Mouse (Mus musculus): Measurements from ENCODE around the gene Sf3a2. TPM values are rescaled to one million over a fixed set of nuclear protein-coding genes. Genes with fewer than 3 reads are reported as not detected.

Sf3a2 gene
- polyA plus RNA-seq, 1 experiment from 2014 or later, result 53.3 TPM

- H3K4me2 ChIP-seq, result no peak overlapping the region
- no peak overlapping the region for H3K4me3 ChIP-seq (replicated peaks)
- no peak overlapping the region for H3K27ac ChIP-seq (replicated peaks)
- no peak overlapping the region for H3K9ac ChIP-seq (replicated peaks)
- peaks cover 74% of the 10 kb centered on the region for H3K36me3 ChIP-seq
- no peaks in the 10 kb centered on the region for H3K9me3 ChIP-seq (replicated peaks)
- no peak for ATAC-seq (ENCODE audit: low FRiP score)
- 85% methylated on average over 4 of the region's 4 CpGs for WGBS
- H3K4me1 ChIP-seq, result peaks cover 20% of the 10 kb centered on the region
- H3K27me3 ChIP-seq (replicated peaks), result no peaks in the 10 kb centered on the region
Measured at GRCm38 (mm10) chr10:80793803-80794202, 4.2 kb upstream of the Sf3a2 start.

GRCm38 (mm10) chr10:80794750-80795149 lies 3.2 kb upstream of the Sf3a2 start:
- no peak for ATAC-seq (ENCODE audit: low FRiP score)
- no peak overlapping the region for H3K4me2 ChIP-seq
- H3K36me3 ChIP-seq, result peaks cover 66% of the 10 kb centered on the region
- H3K9ac ChIP-seq (replicated peaks), result no peak overlapping the region
- H3K27me3 ChIP-seq (replicated peaks), result no peaks in the 10 kb centered on the region
- H3K4me3 ChIP-seq (replicated peaks), result no peak overlapping the region
- H3K4me1 ChIP-seq, result peaks cover 27% of the 10 kb centered on the region
- WGBS, result 92% methylated on average over 8 of the region's 8 CpGs
- H3K9me3 ChIP-seq (replicated peaks), result no peaks in the 10 kb centered on the region
- no peak overlapping the region for H3K27ac ChIP-seq (replicated peaks)

DNA sequence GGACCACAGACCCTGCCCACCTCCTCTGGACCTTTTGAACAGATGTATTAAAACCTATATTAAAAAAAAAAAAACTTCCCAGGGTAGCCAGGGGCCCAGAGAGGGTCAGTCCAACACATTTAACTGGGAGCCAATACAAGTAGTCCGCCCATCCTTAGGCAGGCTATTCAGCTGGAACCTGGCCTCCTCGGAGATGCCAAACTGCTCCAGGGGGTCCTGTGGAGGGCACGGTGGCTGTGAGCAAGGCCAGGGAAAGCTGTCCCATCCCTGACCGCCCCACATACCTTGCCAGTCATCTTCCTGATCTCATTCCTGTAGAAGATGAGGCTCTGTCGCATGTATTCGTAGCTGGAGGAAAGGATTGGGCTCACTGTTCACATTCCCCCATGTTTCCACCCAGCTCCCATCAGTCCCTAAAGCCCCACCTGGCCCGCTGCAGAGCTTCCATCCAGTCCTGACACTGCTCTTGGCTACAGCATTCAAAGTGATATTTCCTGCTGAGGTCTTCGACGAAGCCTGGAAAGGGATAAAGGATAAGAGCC lies 1.6 kb upstream of the Sf3a2 start:
- no peak overlapping the region for H3K27ac ChIP-seq (replicated peaks)
- no peak for ATAC-seq (ENCODE audit: low FRiP score)
- H3K9me3 ChIP-seq (replicated peaks), result no peaks in the 10 kb centered on the region
- H3K9ac ChIP-seq (replicated peaks), result peak overlapping the region; percentile 86
- 87% methylated on average over 9 of the region's 9 CpGs for WGBS
- H3K4me1 ChIP-seq, result peaks cover 40% of the 10 kb centered on the region
- peaks cover 55% of the 10 kb centered on the region for H3K36me3 ChIP-seq
- H3K4me3 ChIP-seq (replicated peaks), result peak overlapping the region; percentile 94
- peak overlapping the region; percentile 94 for H3K4me2 ChIP-seq
- no peaks in the 10 kb centered on the region for H3K27me3 ChIP-seq (replicated peaks)

- Histone ChIP-seq H3K4me3 (replicated peaks) (peak overlapping the region; percentile 94), H3K9ac (replicated peaks) (peak overlapping the region; percentile 86), H3K9me3 (replicated peaks) (no peaks in the 10 kb centered on the region), H3K4me1 (peaks cover 40% of the 10 kb centered on the region), H3K36me3 (peaks cover 55% of the 10 kb centered on the region), H3K27ac (replicated peaks) (peak overlapping the region; percentile 98), H3K4me2 (peak overlapping the region; percentile 94), H3K27me3 (replicated peaks) (no peaks in the 10 kb centered on the region)
- ATAC-seq (ENCODE audit: low FRiP score), result peak; percentile 70
- 2% methylated on average over 59 of the region's 59 CpGs for WGBS
Measured at GRCm38 (mm10) chr10:80797186-80798149, 530 bp upstream of the Sf3a2 start.

DNA sequence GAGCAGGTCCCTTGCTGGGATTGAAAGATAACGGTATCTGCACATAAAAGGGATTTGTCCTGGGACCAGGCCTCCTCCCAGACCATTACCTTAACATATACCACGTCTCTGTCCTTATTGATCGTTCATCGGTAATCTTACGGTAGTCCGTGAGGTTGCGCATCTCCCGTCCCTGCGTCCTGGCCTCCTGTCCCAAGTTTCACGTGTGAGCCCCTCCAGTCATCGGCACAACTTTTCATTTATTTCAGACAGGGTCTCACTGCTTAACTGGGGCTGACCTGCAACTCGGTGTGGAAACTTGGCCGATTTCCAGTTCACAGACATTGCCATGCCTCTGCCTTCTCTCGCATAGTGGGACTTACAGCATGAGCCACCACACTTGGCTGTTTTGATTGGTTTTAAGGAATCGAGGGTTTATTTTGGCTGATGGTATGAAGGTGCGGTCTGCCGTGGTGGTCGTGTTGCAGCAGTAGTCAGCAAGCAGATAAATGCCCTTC lies 1.1 kb downstream of the Sf3a2 start:
- peaks cover 40% of the 10 kb centered on the region for H3K4me1 ChIP-seq
- peak overlapping the region; percentile 94 for H3K4me2 ChIP-seq
- WGBS, result 2% methylated on average over 18 of the region's 18 CpGs
- no peak for ATAC-seq (ENCODE audit: low FRiP score)
- peak overlapping the region; percentile 98 for H3K27ac ChIP-seq (replicated peaks)
- no peaks in the 10 kb centered on the region for H3K27me3 ChIP-seq (replicated peaks)
- H3K9me3 ChIP-seq (replicated peaks), result no peaks in the 10 kb centered on the region
- H3K4me3 ChIP-seq (replicated peaks), result peak overlapping the region; percentile 94
- H3K9ac ChIP-seq (replicated peaks), result peak overlapping the region; percentile 86
- peaks cover 57% of the 10 kb centered on the region for H3K36me3 ChIP-seq

GRCm38 (mm10) chr10:80802204-80802912 lies 4.4 kb downstream of the Sf3a2 start:
- peaks cover 38% of the 10 kb centered on the region for H3K4me1 ChIP-seq
- no peak overlapping the region for H3K9ac ChIP-seq (replicated peaks)
- no peak for ATAC-seq (ENCODE audit: low FRiP score)
- H3K27ac ChIP-seq (replicated peaks), result no peak overlapping the region
- H3K27me3 ChIP-seq (replicated peaks), result no peaks in the 10 kb centered on the region
- H3K36me3 ChIP-seq, result peaks cover 44% of the 10 kb centered on the region
- H3K4me3 ChIP-seq (replicated peaks), result no peak overlapping the region
- H3K4me2 ChIP-seq, result no peak overlapping the region
- no peaks in the 10 kb centered on the region for H3K9me3 ChIP-seq (replicated peaks)
- 91% methylated on average over 10 of the region's 10 CpGs for WGBS

DNA sequence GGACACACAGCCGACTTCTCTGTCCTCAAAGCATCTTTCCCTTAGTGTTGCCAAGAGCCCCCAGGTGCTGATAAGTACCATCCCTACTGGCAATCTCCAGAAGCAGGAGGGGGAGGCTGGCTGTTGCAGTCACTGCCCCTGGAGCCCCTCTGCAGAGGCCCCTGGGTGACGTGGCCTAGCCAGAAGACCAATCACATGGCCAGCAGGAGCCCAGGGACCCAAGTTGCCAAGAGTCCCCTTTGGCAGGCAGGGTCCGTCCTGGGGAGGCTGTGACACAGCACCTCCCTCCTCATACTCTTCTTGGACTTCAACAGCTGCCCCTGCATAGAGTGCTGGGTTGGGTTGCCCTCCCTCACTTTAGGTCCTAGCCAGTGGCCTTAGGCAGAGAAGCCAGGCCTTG lies 5.0 kb downstream of the Sf3a2 start:
- Histone ChIP-seq H3K36me3 (peaks cover 44% of the 10 kb centered on the region), H3K9ac (replicated peaks) (no peak overlapping the region), H3K4me2 (no peak overlapping the region), H3K27me3 (replicated peaks) (no peaks in the 10 kb centered on the region), H3K9me3 (replicated peaks) (no peaks in the 10 kb centered on the region), H3K4me1 (peaks cover 43% of the 10 kb centered on the region), H3K4me3 (replicated peaks) (no peak overlapping the region), H3K27ac (replicated peaks) (no peak overlapping the region)
- ATAC-seq (ENCODE audit: low FRiP score), result no peak
- 91% methylated on average over 3 of the region's 3 CpGs for WGBS

- Histone ChIP-seq H3K9ac (replicated peaks) (no peak overlapping the region), H3K4me2 (no peak overlapping the region), H3K27me3 (replicated peaks) (peaks cover 7% of the 10 kb centered on the region), H3K36me3 (peaks cover 44% of the 10 kb centered on the region), H3K4me3 (replicated peaks) (no peak overlapping the region), H3K9me3 (replicated peaks) (no peaks in the 10 kb centered on the region), H3K4me1 (peaks cover 53% of the 10 kb centered on the region), H3K27ac (replicated peaks) (no peak overlapping the region)
- 92% methylated on average over 2 of the region's 2 CpGs for WGBS
- no peak for ATAC-seq (ENCODE audit: low FRiP score)
Measured at GRCm38 (mm10) chr10:80804340-80804739, 6.3 kb downstream of the Sf3a2 start.

DNA sequence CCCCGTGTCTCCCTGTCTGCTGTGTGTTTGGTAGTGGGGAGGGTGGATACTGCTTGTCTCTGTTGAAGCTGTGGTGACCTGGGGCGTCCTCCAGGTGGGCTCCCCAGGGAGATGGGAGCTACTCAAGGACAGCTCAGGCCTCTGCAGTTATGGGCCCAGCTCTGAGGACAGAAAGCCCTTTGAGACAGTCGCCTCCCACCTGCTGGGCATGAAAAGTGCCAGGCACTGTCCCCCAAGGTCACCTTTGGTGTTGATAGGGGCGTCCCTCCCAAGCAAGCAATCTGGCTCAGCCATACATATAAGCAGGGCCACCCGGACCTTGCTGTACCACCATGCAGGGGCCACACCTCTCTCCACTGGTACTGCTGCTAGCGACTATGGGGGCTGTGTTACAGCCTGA lies 6.9 kb downstream of the Sf3a2 start, which contains the start of gene Amh:
Gene Amh, plus strand, starts transcription at position 328 of the 400 bp plus-strand sequence.
- Histone ChIP-seq H3K27ac (replicated peaks) (no peak within 1 kb of the TSS), H3K27me3 (replicated peaks) (peaks cover 12% of the 10 kb centered on the region), H3K4me3 (replicated peaks) (no peak within 1 kb of the TSS), H3K9ac (replicated peaks) (peak within 1 kb of the TSS; percentile 14; the same call in 1 of the 2 replicates), H3K4me2 (peak within 1 kb of the TSS; percentile 98; the same call in 1 of the 2 replicates), H3K9me3 (replicated peaks) (no peaks in the 10 kb centered on the region), H3K36me3 (peaks cover 44% of the 10 kb centered on the region), H3K4me1 (peaks cover 48% of the 10 kb centered on the region)
- ATAC-seq (ENCODE audit: low FRiP score), result no peak
- WGBS, result 71% methylated on average over 6 of the region's 6 CpGs

DNA sequence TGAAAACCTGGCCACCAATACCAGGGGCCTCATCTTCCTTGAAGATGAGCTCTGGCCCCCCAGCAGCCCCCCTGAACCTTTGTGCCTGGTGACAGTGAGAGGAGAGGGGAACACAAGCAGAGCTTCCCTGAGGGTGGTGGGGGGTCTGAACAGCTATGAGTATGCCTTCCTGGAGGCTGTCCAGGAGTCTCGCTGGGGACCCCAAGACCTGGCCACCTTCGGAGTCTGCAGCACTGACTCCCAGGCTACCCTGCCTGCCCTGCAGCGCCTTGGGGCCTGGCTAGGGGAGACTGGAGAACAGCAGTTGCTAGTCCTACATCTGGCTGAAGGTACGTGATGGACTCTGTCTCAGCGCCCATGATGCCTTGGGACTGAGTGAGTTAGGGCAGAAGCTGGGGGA lies 7.3 kb downstream of the Sf3a2 start:
- no peak for ATAC-seq (ENCODE audit: low FRiP score)
- peaks cover 44% of the 10 kb centered on the region for H3K4me1 ChIP-seq
- no peak overlapping the region for H3K9ac ChIP-seq (replicated peaks)
- no peak overlapping the region for H3K4me3 ChIP-seq (replicated peaks)
- no peaks in the 10 kb centered on the region for H3K9me3 ChIP-seq (replicated peaks)
- peaks cover 15% of the 10 kb centered on the region for H3K27me3 ChIP-seq (replicated peaks)
- 82% methylated on average over 5 of the region's 5 CpGs for WGBS
- no peak overlapping the region for H3K27ac ChIP-seq (replicated peaks)
- H3K36me3 ChIP-seq, result peaks cover 44% of the 10 kb centered on the region
- H3K4me2 ChIP-seq, result no peak overlapping the region

GRCm38 (mm10) chr10:80805925-80806324 lies 7.9 kb downstream of the Sf3a2 start:
- Histone ChIP-seq H3K9ac (replicated peaks) (peak overlapping the region; percentile 14; the same call in 1 of the 2 replicates), H3K4me3 (replicated peaks) (no peak overlapping the region; the same call in 1 of the 2 replicates), H3K9me3 (replicated peaks) (no peaks in the 10 kb centered on the region), H3K4me1 (peaks cover 39% of the 10 kb centered on the region), H3K4me2 (peak overlapping the region; percentile 98; the same call in 1 of the 2 replicates), H3K36me3 (peaks cover 44% of the 10 kb centered on the region), H3K27ac (replicated peaks) (peak overlapping the region; percentile 93; the same call in 1 of the 2 replicates), H3K27me3 (replicated peaks) (peaks cover 19% of the 10 kb centered on the region)
- WGBS, result 17% methylated on average over 3 of the region's 3 CpGs
- ATAC-seq (ENCODE audit: low FRiP score), result peak; percentile 12; the same call in 1 of the 2 replicates

Measured in neural tube, embryonic 15.5 days (tissue).